Mouse (Mus musculus) left cerebral cortex, adult 2 months (tissue): ENCODE results near the gene Trib3. TPM values are rescaled to one million over a fixed set of nuclear protein-coding genes. Genes with fewer than 3 reads are reported as not detected.

Experiments
- DNase-seq, 2 experiments: peaks; one replicate each; pipeline ENCODE4 v3.0.0; 2021 to 2022; ENCODE audit warnings: low spot score in 2 of 2, mixed read lengths in 1 of 2; ENCODE audit errors: extremely low spot score in 1 of 2
- H3K27ac ChIP-seq: fragments of 200-600 bp; 2 replicates; pipeline ENCODE4 v1.8.1; 2022
- H3K4me3 ChIP-seq: fragments of 200-600 bp; 2 replicates; pipeline ENCODE4 v1.8.1; 2022
- CTCF ChIP-seq: fragments of 200-600 bp; IDR thresholded peaks from 2 replicates; pipeline ENCODE4 v1.8.1; 2022; ENCODE audit warnings: antibody characterized with exemption, mild to moderate bottlenecking, moderate library complexity
- intact Hi-C: fragments of 180-260 bp; cut with DNase I; formaldehyde crosslinking; loops from one replicate; pipeline ENCODE4 v1.15.1; 2025
- total RNA-seq, 2 experiments: library from RNA; stranded (reverse); gene quantifications; 2 replicates each; pipeline ENCODE4 v1.2.3; 2021

Trib3 gene
- total RNA-seq, 2 experiments from 2014 or later: 0.84 to 1.1 TPM

DNA sequence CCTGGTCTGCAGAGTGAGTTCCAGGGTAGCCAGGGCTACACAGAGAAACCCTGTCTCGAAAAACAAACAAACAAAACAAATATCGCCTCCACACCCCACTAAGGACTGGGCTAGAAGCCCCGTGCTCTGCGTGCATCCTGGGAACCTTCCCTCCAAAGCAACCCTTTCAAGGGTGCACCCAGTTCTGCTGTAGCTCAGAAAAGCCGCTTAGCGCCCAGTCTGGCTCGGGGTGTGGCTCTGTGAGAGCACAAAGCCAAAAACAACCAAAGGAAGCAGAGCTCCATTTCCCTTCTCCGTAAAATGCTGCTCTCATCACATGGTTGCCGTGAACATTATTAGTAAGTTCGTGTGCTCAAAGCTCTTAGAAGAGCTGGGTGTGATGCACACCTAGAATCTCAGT lies 529 bp upstream of the Trib3 start:
- intact Hi-C loops: no loop called here
- no peak for DNase-seq
- peak overlapping the region; percentile 59; the same call in 1 of the 2 replicates for H3K27ac ChIP-seq
- TF ChIP-seq CTCF: no peak
- peak overlapping the region; percentile 62 for H3K4me3 ChIP-seq

DNA sequence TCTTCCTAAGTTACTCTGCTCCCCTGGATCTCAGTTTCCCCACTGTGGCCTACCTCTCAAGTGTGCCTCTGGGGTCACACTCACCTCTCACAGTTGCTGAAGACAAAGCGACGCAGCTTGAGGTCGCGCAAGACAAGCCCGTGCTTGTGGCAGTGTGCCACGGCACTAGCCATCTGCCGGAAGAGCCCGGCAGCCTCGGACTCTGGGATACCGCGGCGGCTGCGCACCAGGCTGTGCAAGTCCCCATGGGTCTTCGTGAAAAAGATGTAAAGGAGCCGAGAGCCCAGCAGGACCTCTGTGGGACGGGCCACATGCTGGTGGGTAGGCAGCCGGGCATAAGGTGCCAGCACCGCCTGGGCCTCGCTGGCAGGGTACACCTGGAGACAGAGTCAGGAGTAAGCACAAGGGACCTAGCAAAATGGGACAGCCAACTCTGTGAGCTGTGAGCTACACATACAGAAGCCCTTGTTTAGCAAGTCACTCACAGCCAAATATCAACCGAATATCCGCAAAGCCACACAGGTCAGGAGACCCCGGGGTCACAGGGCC lies 4.1 kb downstream of the Trib3 start:
- intact Hi-C loops: no loop called here

DNA sequence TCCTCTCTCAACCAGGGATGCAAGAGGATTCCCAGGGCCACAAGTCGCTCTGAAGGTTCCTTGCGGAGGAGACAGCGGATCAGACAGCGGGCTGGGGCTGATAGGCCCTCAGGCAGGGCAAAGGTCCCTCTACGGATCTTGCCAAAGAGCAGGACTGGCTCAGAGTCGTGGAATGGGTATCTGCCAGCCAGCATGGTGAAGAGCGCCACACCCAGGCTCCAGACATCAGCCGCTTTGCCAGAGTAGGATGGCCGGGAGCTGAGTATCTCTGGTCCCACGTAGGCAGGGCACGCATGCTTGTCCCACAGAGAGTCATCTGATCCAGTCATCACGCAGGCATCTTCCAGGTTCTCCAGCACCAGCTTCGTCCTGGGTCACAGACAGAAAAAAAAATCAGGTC lies 5.5 kb downstream of the Trib3 start:
- Histone ChIP-seq H3K27ac (no peak overlapping the region), H3K4me3 (no peak overlapping the region)
- DNase-seq: no peak
- intact Hi-C loops: no loop called here
- no peak for TF ChIP-seq CTCF

More for the DNA sequence above, 4.1 kb downstream of the Trib3 start:
- no peak for DNase-seq
- no peak for TF ChIP-seq CTCF
- Histone ChIP-seq H3K27ac (no peak overlapping the region), H3K4me3 (no peak overlapping the region)

DNA sequence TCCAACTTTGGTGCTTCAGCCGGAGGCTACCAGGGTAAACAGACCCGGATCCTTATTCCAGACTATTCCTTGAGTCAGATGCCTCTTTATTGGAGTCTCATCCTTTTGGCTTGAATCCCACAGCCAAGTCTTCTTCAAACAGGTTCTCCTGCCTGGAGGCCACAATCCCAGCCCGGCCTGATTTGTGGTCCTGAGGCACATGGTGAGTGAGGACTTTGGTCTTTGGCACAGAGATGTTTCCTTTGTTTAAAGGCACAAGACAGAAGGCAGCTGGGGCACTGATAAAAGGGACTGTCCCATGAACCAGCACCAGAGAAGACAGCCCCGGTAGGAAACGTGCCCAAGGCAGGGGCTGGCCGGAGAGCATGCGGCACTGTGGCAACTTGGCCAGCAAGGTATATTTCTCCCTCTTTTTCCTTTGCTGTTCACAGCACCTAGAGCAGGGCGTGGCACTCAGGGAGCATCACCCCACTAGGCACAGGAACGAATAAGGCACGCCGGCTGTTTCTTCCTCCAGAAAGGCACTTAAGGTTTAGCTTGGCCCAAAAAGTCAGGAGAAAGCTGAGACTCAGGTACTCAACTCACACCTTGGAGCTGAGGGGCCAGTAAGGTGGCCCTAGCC lies 6.1 kb downstream of the Trib3 start:
- no peak for TF ChIP-seq CTCF
- Histone ChIP-seq H3K4me3 (no peak overlapping the region), H3K27ac (no peak overlapping the region)
- DNase-seq: no peak
- intact Hi-C loops: no loop called here

DNA sequence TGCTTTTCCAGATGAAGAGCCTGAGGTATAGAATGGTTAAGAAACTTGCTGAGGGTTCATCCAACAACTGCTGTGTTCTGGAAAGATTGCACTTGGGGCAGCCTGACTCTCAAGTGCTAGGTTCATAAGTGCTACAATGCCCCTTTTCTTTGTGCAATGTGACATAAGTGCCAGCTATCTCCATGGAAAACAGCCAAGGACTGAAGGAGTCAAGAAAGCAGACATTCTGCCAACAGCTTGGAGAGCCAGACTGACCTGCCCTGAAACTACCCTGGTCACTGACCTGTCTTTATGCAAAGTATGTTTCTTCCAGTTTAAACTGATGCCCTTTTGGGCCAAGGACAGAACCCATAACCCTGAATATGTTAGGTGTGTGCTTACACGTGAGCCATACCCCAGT lies 7.0 kb downstream of the Trib3 start:
- no peak overlapping the region for H3K4me3 ChIP-seq
- H3K27ac ChIP-seq: no peak overlapping the region
- intact Hi-C loops: no loop called here
- no peak for TF ChIP-seq CTCF
- no peak for DNase-seq

DNA sequence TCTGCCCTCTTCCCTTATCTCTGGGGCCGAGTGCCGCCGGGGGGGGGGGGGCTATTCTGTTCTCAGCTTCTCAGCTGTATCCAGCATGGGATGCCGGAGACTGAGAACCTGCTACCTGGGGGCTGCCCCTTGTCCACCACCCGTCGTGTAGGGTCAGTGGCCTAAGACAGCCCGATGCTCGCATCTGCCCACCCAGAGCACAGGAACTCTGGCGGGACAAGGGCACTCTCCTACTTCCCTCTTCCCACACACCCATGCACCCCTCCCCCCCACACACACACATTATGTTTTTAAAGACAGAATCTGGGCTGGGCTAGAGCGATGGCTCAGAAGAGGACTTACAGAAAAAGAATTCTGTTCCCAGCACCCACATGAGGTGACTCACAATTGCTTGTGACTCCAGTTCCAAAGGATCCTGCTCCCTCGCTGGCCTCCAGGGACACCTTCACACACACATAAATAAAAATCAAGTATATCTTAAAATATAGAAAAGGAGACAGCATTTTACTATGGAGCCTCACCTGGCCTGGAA lies 8.5 kb downstream of the Trib3 start:
- intact Hi-C loops: no loop called here
- no peak for TF ChIP-seq CTCF
- Histone ChIP-seq H3K4me3 (no peak overlapping the region), H3K27ac (no peak overlapping the region)
- no peak for DNase-seq

DNA sequence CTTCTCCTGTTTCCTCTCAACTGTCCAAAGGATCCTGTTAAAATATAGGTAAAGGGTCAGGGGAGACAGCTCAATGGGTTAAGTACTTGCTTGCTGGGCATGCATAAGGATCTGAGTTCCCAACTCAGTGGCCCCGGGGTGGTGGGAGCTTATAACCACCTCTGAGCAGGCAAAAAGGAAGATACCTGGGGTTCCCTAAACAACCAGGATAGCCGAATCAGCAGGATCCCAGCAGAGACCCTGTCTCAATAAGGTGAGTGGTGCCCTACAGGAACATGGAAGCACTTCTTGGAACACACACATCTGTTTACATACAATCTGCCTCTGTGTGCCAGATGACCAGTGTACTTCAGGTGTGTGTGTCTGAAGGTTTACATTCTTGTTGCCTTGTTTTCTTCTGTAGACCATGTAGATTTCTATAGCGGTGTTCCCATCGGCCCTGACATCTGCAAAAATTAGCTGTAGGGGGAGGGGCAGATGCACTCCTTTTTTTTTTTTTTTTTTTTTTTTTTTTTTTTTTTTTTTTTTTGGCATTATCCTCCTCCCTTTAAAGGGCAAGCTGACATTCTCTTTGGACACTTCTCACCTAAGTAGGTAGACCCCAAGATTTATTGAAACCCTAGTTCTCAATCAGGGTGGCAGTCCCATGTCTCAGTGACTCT lies 10.4 kb downstream of the Trib3 start:
- Histone ChIP-seq H3K4me3 (no peak overlapping the region), H3K27ac (no peak overlapping the region)
- TF ChIP-seq CTCF: no peak
- DNase-seq: no peak
- intact Hi-C loops: loop anchor here (2.0 kb wide), 1 partner anchor 107 kb away; the partner anchor contains the start of gene Csnk2a1

DNA sequence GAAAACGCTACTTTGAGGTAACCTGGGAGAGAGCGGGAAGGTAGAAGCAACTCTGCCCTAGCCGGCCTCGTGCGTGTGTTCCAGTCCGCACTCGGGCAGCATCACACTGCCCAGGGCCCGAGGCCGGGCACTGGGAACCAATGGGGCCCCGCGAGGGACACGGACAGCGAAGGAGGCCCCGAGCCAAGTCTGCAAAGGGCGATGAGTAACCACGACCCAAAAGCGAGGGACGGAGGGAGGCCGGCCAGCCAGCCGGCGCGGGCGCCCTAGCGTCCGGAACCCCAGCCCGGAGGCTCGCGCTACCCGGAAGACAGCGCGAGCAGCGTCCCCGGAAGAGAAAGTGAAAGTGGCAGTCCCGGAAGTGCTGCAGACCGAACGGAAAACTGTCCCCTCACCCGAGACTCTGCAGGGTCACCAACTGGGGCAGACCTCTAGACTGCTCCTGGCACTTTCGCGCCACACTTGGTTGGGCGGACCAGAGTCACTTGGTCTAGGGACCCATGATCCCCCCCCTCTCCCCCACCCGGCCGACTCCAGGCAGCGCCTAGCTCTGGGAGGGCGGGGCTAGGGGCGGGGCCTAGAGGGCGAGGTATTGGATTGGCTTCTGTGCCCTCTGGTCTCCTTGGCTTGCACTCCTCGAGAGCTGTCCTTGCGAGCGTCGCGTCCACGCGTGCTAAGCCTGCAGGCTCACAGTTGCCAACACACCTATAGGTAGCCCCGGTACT lies 11.6 kb downstream of the Trib3 start, which contains the start of gene Rbck1:
Rbck1 (minus strand) TSS at position 553 of the 725 bp plus-strand sequence.
- Histone ChIP-seq H3K27ac (peak within 1 kb of the TSS; percentile 99), H3K4me3 (peak within 1 kb of the TSS; percentile 81)
- DNase-seq: peak; percentile 79 to 83
- TF ChIP-seq CTCF: no peak
- intact Hi-C loops: loop anchor here (1.0 to 2.0 kb wide), 2 partner anchors 36 to 105 kb away; partner anchors contain the start of gene Csnk2a1

DNA sequence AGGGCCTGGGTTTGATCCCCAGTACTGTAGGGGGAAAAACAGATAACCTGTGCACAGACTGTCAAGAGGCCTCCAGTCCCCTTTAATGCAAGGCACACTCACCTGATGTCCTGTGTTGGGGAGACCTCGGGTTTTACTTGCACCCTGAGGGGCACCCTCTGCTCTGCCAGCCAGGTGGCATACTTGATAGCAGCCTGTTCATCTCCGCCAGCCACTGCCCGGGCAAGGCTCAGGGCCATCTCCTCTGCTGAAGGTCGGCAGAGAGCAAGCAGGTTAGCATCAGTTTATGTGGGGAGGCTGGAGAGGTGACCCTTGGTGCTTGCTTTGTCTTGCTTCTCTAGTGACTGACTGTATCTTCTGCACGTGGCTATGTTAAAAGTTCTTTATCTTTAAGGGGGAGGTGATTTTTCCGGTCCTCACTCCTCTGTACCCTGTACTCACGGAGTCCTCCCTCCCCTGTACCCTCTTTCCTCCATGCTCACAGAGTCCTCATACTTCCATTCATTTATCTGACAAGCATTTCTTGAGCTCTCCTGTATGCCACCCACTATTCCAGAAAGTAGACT lies 12.9 kb downstream of the Trib3 start:
- Histone ChIP-seq H3K4me3 (peak overlapping the region; percentile 81; the same call in 1 of the 2 replicates), H3K27ac (no peak overlapping the region)
- no peak for DNase-seq
- no peak for TF ChIP-seq CTCF
- intact Hi-C loops: no loop called here

DNA sequence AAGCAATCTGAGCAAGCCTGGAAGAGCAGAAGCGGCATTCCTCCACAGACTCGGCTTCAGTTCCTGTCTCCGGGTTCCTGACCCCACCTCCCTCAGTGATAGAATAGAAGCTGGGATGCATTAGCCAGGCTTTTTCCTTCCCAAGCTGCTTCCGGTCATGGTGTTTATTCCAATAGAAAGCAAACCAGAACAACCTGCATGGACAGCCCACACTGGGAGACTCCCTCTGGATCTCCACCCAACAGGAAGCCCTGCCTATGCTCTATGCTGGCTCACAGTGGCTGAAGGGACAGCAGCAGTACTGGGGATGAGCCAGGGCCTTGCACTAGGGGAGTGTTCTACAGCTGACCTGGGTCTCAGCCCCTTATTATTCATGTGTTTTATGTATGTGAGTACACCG lies 15.9 kb downstream of the Trib3 start:
- intact Hi-C loops: no loop called here
- no peak overlapping the region for H3K4me3 ChIP-seq
- no peak for DNase-seq
- no peak overlapping the region for H3K27ac ChIP-seq
- no peak for TF ChIP-seq CTCF

DNA sequence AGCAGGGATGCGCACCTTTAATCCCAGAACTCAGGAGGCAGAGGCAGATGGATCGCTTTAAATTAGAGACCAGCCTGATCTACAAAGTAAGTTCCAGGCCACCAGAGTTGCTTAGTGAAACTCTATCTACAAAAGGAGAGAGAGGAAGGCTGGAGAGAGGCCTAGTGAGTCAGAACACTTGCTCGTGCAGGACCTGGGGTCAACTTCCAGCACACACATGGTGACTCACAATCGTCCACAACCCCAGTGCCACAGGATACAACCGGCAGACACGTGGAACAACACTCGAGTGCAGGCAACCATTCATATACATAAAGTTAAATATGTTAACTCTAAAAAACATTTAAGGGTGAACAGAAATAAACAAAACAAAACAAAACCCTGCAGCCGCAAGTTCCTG lies 17.2 kb downstream of the Trib3 start:
- no peak for TF ChIP-seq CTCF
- intact Hi-C loops: no loop called here
- DNase-seq: no peak
- H3K27ac ChIP-seq: no peak overlapping the region
- no peak overlapping the region for H3K4me3 ChIP-seq
